Mouse (Mus musculus) ES-E14 (cell line): ENCODE results near the gene Uxs1.

Source experiments
- CHD2 ChIP-seq: IDR thresholded peaks from 2 replicates; pipeline ENCODE4 v1.6.1; 2014; ENCODE audit warnings: mild to moderate bottlenecking, low read depth, low read length, inconsistent platforms
- ZC3H11A ChIP-seq: IDR thresholded peaks from 2 replicates; pipeline ENCODE4 v1.6.1; 2012; ENCODE audit warnings: low read depth, mild to moderate bottlenecking, inconsistent platforms, low read length, borderline replicate concordance

- TF ChIP-seq ZC3H11A (no peak), CHD2 (no peak)
Measured at GRCm38 (mm10) chr1:43798048-43798447, 29.6 kb downstream of the Uxs1 start.
